Mouse (Mus musculus) CD4-positive naive resting alpha-beta T cell, adult 57 days (primary cell): ENCODE measurements around the gene Kat14. TPM values are rescaled to one million over a fixed set of nuclear protein-coding genes. Genes with fewer than 3 reads are reported as not detected.

ENCODE experiments used
- total RNA-seq: library from RNA; stranded (reverse); gene quantifications from one replicate; pipeline ENCODE4 v1.2.4, GENCODE M21; 2023

The Kat14 gene
- 38.2 TPM for total RNA-seq

DNA sequence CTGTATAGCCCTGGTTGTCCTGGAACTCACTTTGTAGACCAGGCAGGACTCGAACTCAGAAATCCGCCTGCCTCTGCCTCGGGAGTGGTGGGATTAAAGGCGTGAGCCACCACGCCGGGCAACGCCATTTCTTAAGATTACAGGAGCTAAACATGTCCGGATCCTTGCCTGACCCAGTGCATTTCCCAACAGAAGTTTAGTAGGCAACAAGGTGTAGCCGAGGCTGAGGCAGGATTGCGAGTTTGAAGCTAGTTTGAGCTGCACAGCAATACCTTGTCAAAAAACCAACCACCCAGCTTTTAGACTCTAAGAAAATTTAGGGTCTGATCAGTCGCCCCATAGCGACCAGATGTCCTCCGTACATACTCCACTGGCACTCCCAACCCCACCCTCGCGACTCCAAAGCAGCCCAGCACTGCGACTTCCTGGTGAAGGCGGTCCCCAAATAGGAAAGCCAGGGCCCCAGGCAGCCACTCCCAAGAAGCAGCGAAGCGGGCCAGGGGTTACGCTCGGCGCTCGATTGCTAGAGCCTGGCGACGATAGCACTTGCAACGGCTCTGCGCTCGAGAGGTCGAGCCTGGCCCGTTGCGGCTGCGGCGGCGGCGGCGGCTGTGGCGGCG, at the start of gene Kat14, which contains the start of gene Pet117:
TSS of gene Kat14 (plus strand) at position 584 of the 620 bp plus-strand sequence.
TSS of gene Pet117 (plus strand) at position 597 of the 620 bp plus-strand sequence.

GRCm38 (mm10) chr2:144331401-144332302, 37.1 kb upstream of the Kat14 start, which contains the start of gene Ovol2:
Gene Ovol2 (minus strand): TSS chr2:144332146.

Other genes with a start within 250 kb of the Kat14 start
- 6.9 TPM for gene Mgme1, start 98.3 kb upstream of the Kat14 start, total RNA-seq
- 396 TPM for gene Snx5, start 98.1 kb upstream of the Kat14 start, total RNA-seq
- gene Ovol2, start 36.8 kb upstream of the Kat14 start, total RNA-seq: 1.2 TPM
- 5.9 TPM for gene Pet117, start within 50 bp of the Kat14 start, total RNA-seq
- gene Dzank1, start 158.4 kb downstream of the Kat14 start, total RNA-seq: not detected
- 38.0 TPM for gene Polr3f, start 158.7 kb downstream of the Kat14 start, total RNA-seq
- 6.8 TPM for gene Rbbp9, start 181.9 kb downstream of the Kat14 start, total RNA-seq
- gene Sec23b, start 187.2 kb downstream of the Kat14 start, total RNA-seq: 59.4 TPM
- gene Smim26, start 225.1 kb downstream of the Kat14 start, total RNA-seq: 19.9 TPM
- gene Dtd1, start 230.9 kb downstream of the Kat14 start, total RNA-seq: 25.0 TPM